Mouse (Mus musculus) embryonic facial prominence, embryonic 12.5 days (tissue): Measurements from ENCODE around the gene Tcaim. TPM values are rescaled to one million over a fixed set of nuclear protein-coding genes. Genes with fewer than 3 reads are reported as not detected.

Experiments used
- ATAC-seq: fragments of 200-750 bp; cut with Nextera tagmentation; 2 replicates; pipeline ENCODE4 v1.8.0; 2017; ENCODE audit not compliant: insufficient number of reproducible peaks, insufficient read depth, low FRiP score, low TSS enrichment
- H3K27ac ChIP-seq: fragments of 300-500 bp; sonication (generic); 2 replicates; pipeline ENCODE4 v1.5.1; 2016; ENCODE audit warnings: mild to moderate bottlenecking
- H3K27me3 ChIP-seq: fragments of 300-500 bp; sonication (generic); 2 replicates; pipeline ENCODE4 v1.6.1; 2016; ENCODE audit warnings: mild to moderate bottlenecking, moderate library complexity
- H3K36me3 ChIP-seq: fragments of 300-500 bp; sonication (generic); 2 replicates; pipeline ENCODE4 v1.6.1; 2016; ENCODE audit warnings: mild to moderate bottlenecking
- H3K4me1 ChIP-seq: fragments of 300-500 bp; sonication (generic); 2 replicates; pipeline ENCODE4 v1.6.1; 2016
- H3K4me2 ChIP-seq: fragments of 300-500 bp; sonication (generic); replicated peaks from 2 replicates; pipeline ENCODE4 v1.6.1; 2016; ENCODE audit warnings: mild to moderate bottlenecking, moderate library complexity
- H3K4me3 ChIP-seq: fragments of 300-500 bp; sonication (generic); 2 replicates; pipeline ENCODE4 v1.5.1; 2016; ENCODE audit warnings: mild to moderate bottlenecking
- H3K9ac ChIP-seq: fragments of 300-500 bp; sonication (generic); 2 replicates; pipeline ENCODE4 v1.6.1; 2016; ENCODE audit warnings: mild to moderate bottlenecking, moderate library complexity
- H3K9me3 ChIP-seq: fragments of 300-500 bp; sonication (generic); 2 replicates; pipeline ENCODE4 v1.6.1; 2016; ENCODE audit warnings: mild to moderate bottlenecking, moderate library complexity
- WGBS: fragments of 180-500 bp; shearing (Covaris S2); methylation state at CpG from one replicate; pipeline ENCODE4 v1.1.7; 2016; 5-methylcytosine and 5-hydroxymethylcytosine counted together
- polyA plus RNA-seq: library from polyadenylated mRNA; unstranded; fragments of >200 nt; fragmentation: Nextera tagmentation; extraction: Ambion mirVana; gene quantifications from 2 replicates; pipeline ENCODE4 v1.2.1, GENCODE M21; 2016

Tcaim gene
- 7.6 and 8.1 TPM in 2 replicates for polyA plus RNA-seq

GRCm38 (mm10) chr9:122805053-122805844 is at the start of gene Tcaim:
Gene Tcaim (plus strand): TSS chr9:122805539.
- 6% methylated on average over 42 of the region's 42 CpGs for WGBS
- ATAC-seq, result peak; percentile 96
- H3K27ac ChIP-seq, result peak within 1 kb of the TSS; percentile 90
- H3K4me3 ChIP-seq, result peak within 1 kb of the TSS; percentile 64
- H3K9me3 ChIP-seq, result no peaks in the 10 kb centered on the region
- H3K27me3 ChIP-seq, result no peaks in the 10 kb centered on the region
- H3K4me1 ChIP-seq, result peaks cover 5% of the 10 kb centered on the region; the same call in 1 of the 2 replicates
- H3K4me2 ChIP-seq, result peak within 1 kb of the TSS; percentile 90
- peak within 1 kb of the TSS; percentile 72 for H3K9ac ChIP-seq
- no peaks in the 10 kb centered on the region for H3K36me3 ChIP-seq

GRCm38 (mm10) chr9:122757614-122758013 is 47.7 kb upstream of the Tcaim start:
- no peaks in the 10 kb centered on the region for H3K27me3 ChIP-seq
- 37% methylated on average over 2 of the region's 2 CpGs for WGBS

DNA sequence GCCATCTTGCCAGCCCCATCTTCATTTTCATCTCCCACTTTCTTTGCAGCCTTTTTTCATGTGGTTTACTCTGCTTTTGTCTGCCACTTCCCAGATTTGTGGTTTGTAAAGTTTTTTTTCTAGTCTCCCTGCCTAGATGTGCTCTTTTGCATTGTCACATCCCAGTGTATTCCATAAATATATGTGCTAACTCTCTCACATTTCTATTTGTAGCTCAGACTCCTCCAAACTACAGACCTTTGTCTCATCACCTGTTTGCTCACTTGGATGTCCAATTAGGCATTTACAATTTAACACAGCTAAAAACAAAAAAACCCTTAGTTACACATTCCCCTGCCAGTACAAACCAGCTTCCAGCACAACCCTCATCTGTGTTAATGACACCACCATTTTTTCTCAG is 45.2 kb upstream of the Tcaim start:
- Histone ChIP-seq H3K36me3 (no peaks in the 10 kb centered on the region), H3K27me3 (no peaks in the 10 kb centered on the region), H3K4me1 (no peaks in the 10 kb centered on the region), H3K27ac (no peak overlapping the region), H3K9me3 (no peaks in the 10 kb centered on the region), H3K4me3 (no peak overlapping the region), H3K9ac (no peak overlapping the region), H3K4me2 (no peak overlapping the region)
- ATAC-seq, result no peak

More at GRCm38 (mm10) chr9:122757614-122758013, 47.7 kb upstream of the Tcaim start:
- Histone ChIP-seq H3K4me2 (no peak overlapping the region), H3K36me3 (no peaks in the 10 kb centered on the region), H3K4me3 (no peak overlapping the region), H3K4me1 (no peaks in the 10 kb centered on the region), H3K9me3 (no peaks in the 10 kb centered on the region), H3K9ac (no peak overlapping the region), H3K27ac (no peak overlapping the region)
- no peak for ATAC-seq

DNA sequence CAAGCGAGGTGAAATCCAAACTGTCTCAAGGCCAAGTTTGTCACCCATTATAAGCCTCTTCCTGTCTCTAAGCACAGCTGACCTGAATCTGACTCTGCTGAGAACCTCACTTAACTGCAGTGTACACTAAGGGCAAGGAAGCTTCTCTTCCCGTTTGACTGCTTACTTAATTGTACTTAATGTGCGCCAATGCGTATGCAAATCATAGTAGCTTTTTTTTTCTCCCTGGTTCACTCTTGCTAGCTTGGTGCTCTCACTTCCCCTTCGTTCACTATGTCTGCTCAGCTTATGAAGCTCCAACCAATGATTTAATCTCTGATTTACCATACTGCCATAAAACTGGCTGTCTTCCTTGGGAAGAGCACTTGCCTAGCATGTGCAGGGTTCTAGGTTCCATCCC is 20.1 kb upstream of the Tcaim start:
- H3K9me3 ChIP-seq, result no peaks in the 10 kb centered on the region
- H3K27ac ChIP-seq, result no peak overlapping the region
- H3K4me1 ChIP-seq, result no peaks in the 10 kb centered on the region
- no peaks in the 10 kb centered on the region for H3K27me3 ChIP-seq
- no peak overlapping the region for H3K4me3 ChIP-seq
- WGBS, result 76% methylated on average over 5 of the region's 5 CpGs
- H3K9ac ChIP-seq, result no peak overlapping the region
- no peaks in the 10 kb centered on the region for H3K36me3 ChIP-seq
- no peak overlapping the region for H3K4me2 ChIP-seq
- no peak for ATAC-seq

DNA sequence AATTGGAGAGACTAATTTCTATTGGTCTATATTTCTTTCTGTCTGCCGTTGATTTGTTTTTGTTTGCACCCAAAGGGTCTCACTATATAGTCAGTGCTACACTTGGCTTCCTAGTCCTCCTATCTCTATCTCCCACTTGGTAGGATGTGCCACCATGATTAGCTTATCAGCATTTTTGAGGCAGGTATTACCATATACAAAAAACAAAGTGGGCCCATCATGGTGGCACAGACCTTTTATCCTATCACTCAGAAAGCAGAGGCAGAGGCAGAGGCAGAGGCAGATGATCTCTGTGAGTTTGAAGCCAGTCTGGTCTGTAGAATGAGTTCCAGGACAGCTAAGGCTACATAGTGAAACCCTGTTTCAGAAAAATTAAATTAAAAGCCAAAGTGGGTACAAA is 18.8 kb upstream of the Tcaim start:
- H3K4me2 ChIP-seq, result no peak overlapping the region
- no peak overlapping the region for H3K27ac ChIP-seq
- no peaks in the 10 kb centered on the region for H3K4me1 ChIP-seq
- H3K36me3 ChIP-seq, result no peaks in the 10 kb centered on the region
- no peaks in the 10 kb centered on the region for H3K27me3 ChIP-seq
- WGBS, result 89% methylated on average over 1 of the region's 1 CpGs
- ATAC-seq, result no peak
- H3K9ac ChIP-seq, result no peak overlapping the region
- H3K9me3 ChIP-seq, result no peaks in the 10 kb centered on the region
- no peak overlapping the region for H3K4me3 ChIP-seq

GRCm38 (mm10) chr9:122805845-122806341 is 554 bp downstream of the Tcaim start:
- Histone ChIP-seq H3K9ac (peak overlapping the region; percentile 72), H3K27ac (peak overlapping the region; percentile 90), H3K4me3 (peak overlapping the region; percentile 64), H3K4me1 (peaks cover 5% of the 10 kb centered on the region; the same call in 1 of the 2 replicates), H3K4me2 (peak overlapping the region; percentile 90), H3K9me3 (no peaks in the 10 kb centered on the region), H3K36me3 (no peaks in the 10 kb centered on the region), H3K27me3 (no peaks in the 10 kb centered on the region)
- WGBS, result 11% methylated on average over 10 of the region's 10 CpGs
- no peak; the same call in 1 of the 2 replicates for ATAC-seq

DNA sequence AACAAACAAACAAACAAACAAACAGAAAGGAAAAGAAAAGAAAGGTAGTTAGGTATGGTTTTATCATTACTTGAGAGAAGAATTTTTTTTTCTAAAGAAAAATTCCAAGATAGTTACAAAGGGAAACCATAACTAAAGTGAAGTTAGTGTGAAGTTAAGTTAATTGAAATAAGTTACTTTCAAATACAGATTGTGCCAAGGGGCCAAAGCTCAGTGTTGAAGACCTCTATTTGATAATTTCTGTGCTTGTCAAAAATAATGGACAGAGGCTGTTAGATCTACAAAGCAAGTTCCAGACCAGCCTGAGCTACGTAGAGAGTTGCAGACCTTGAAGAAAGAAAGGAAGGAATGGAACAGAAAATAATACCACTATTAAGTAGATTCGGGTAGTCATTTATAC is 1.8 kb downstream of the Tcaim start:
- Histone ChIP-seq H3K9ac (no peak overlapping the region), H3K36me3 (no peaks in the 10 kb centered on the region), H3K9me3 (no peaks in the 10 kb centered on the region), H3K4me2 (no peak overlapping the region), H3K27me3 (no peaks in the 10 kb centered on the region), H3K4me1 (peaks cover 5% of the 10 kb centered on the region; the same call in 1 of the 2 replicates), H3K27ac (no peak overlapping the region), H3K4me3 (no peak overlapping the region)
- no peak for ATAC-seq
- 86% methylated on average over 2 of the region's 2 CpGs for WGBS

- peaks cover 5% of the 10 kb centered on the region; the same call in 1 of the 2 replicates for H3K4me1 ChIP-seq
- no peak overlapping the region for H3K4me3 ChIP-seq
- no peaks in the 10 kb centered on the region for H3K27me3 ChIP-seq
- 90% methylated on average over 3 of the region's 3 CpGs for WGBS
- H3K9me3 ChIP-seq, result no peaks in the 10 kb centered on the region
- H3K27ac ChIP-seq, result no peak overlapping the region
- no peak overlapping the region for H3K4me2 ChIP-seq
- no peak for ATAC-seq
- no peak overlapping the region for H3K9ac ChIP-seq
- H3K36me3 ChIP-seq, result peaks cover 12% of the 10 kb centered on the region; the same call in 1 of the 2 replicates
These were observed 4.9 kb downstream of the Tcaim start for GRCm38 (mm10) chr9:122810212-122810611.

- Histone ChIP-seq H3K9me3 (no peaks in the 10 kb centered on the region), H3K36me3 (peaks cover 17% of the 10 kb centered on the region; the same call in 1 of the 2 replicates), H3K27me3 (no peaks in the 10 kb centered on the region), H3K9ac (no peak overlapping the region), H3K4me3 (no peak overlapping the region), H3K4me1 (no peaks in the 10 kb centered on the region), H3K4me2 (no peak overlapping the region), H3K27ac (no peak overlapping the region)
- no peak for ATAC-seq
- WGBS, result 87% methylated on average over 5 of the region's 5 CpGs
These were observed 7.0 kb downstream of the Tcaim start for GRCm38 (mm10) chr9:122812386-122812785.

GRCm38 (mm10) chr9:122814775-122815174 is 9.4 kb downstream of the Tcaim start:
- 92% methylated on average over 2 of the region's 2 CpGs for WGBS
- H3K27me3 ChIP-seq, result no peaks in the 10 kb centered on the region
- ATAC-seq, result no peak

GRCm38 (mm10) chr9:122815239-122815851 is 10.0 kb downstream of the Tcaim start:
- no peak overlapping the region for H3K9ac ChIP-seq
- WGBS, result 84% methylated on average over 4 of the region's 4 CpGs
- H3K4me3 ChIP-seq, result no peak overlapping the region
- H3K36me3 ChIP-seq, result peaks cover 22% of the 10 kb centered on the region
- no peak overlapping the region for H3K27ac ChIP-seq
- ATAC-seq, result no peak
- H3K27me3 ChIP-seq, result no peaks in the 10 kb centered on the region
- H3K4me1 ChIP-seq, result no peaks in the 10 kb centered on the region
- no peaks in the 10 kb centered on the region for H3K9me3 ChIP-seq
- no peak overlapping the region for H3K4me2 ChIP-seq

More at GRCm38 (mm10) chr9:122814775-122815174, 9.4 kb downstream of the Tcaim start:
- Histone ChIP-seq H3K36me3 (peaks cover 17% of the 10 kb centered on the region; the same call in 1 of the 2 replicates), H3K4me3 (no peak overlapping the region), H3K9me3 (no peaks in the 10 kb centered on the region), H3K4me1 (no peaks in the 10 kb centered on the region), H3K27ac (no peak overlapping the region), H3K4me2 (no peak overlapping the region), H3K9ac (no peak overlapping the region)
